Mouse (Mus musculus) gastrocnemius, postnatal 4 days (tissue): Measurements from ENCODE around the gene Ces1e. TPM values are rescaled to one million over a fixed set of nuclear protein-coding genes. Genes with fewer than 3 reads are reported as not detected.
"Not testable (repeated sequence)": the region's sequence is repeated elsewhere in the genome, so short reads cannot be mapped to it uniquely, and the experiment has no call there.

Experiments
- DNase-seq, 2 experiments: peaks; one replicate each; pipeline ENCODE4 v3.0.0; 2021 to 2022; ENCODE audit warnings: low spot score in 2 of 2, mixed read lengths in 2 of 2
- long read RNA-seq, 2 experiments: library from polyadenylated mRNA; stranded (forward); transcript quantifications; one replicate each; pipeline ENCODE4 v2.0.0; 2021
- total RNA-seq, 2 experiments: library from RNA; stranded (reverse); gene quantifications; 2 replicates each; pipeline ENCODE4 v1.2.3; 2021

The Ces1e gene
- under 1 TPM in 1 of 2 experiments, not detected in 1; 0.18 TPM for total RNA-seq
- long read RNA-seq, experiment 1: 0 reads
- long read RNA-seq, experiment 2: 0 reads

- no peak for DNase-seq
These were observed at the start of gene Ces1e for GRCm38 (mm10) chr8:93229446-93229845. Ces1e (minus strand) TSS chr8:93229619.

- no peak for DNase-seq
These were observed 48.9 kb upstream of the Ces1e start for GRCm38 (mm10) chr8:93278176-93278805.

DNA sequence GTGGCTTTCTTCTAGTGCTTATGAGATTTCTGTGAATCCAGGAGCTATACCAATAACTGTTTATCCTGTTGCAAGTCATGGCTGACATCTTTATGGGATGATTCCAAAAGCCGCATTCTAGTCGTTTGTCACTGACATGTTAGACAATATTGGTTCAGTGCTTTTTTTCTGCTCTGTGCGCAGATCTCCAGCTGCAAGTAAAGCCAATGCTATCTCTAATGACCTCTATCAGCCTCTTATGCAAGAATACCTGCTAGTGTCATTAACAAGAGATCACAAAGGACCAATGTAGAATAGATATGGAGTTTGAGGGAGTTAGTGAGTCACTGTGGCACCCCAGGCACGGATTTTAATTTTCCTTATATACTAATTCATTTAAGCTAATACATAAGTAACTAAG lies 45.2 kb upstream of the Ces1e start:
- no peak for DNase-seq

GRCm38 (mm10) chr8:93273321-93273720 lies 43.9 kb upstream of the Ces1e start:
- no peak for DNase-seq

DNA sequence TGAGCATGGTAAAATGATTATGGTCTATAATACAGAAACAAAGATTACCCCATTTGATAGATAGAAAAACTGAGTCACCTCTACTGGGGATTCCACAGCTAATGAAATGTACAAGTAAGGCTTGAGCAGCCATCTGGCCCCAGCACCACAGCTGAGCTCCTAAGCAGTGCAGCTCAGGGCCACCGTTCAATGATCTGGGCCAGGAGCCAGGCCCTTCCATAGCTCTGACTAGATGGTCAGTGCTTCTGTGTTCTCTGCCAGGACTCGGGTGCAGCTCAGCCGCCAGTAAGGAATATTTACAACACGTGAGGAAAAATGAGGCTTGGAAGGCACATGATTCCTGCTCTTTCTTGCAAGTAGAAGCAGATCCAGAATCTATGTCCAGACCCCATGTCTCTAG lies 43.3 kb upstream of the Ces1e start:
- DNase-seq: no peak

- DNase-seq: no peak
These were observed 32.0 kb upstream of the Ces1e start for GRCm38 (mm10) chr8:93261436-93261835.

DNA sequence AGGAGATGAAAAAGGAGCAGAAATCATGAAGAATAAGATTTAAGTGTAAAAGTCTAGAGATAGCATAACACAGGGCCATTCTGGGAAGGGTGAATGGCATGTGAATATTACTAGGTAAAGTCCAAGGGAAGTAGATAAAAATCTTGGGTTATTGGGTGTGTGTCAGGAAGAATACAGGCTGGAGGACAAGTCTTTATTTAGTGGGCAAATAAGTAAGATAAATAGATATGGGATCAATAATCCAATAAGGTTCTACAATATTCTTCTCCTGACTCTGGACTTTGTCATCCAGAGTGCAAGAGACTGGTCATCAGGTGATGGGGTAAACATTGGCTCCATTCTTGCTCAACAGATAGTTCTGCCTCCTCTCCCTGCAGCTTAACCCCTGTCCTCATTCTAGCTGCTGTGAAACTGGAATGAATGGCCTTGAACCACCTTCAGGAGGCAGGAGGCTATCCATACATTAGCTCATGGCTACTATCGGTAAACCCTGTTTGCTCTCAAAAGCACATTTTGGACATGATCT lies 23.0 kb upstream of the Ces1e start:
- no peak for DNase-seq

- DNase-seq: no peak
These were observed 16.6 kb upstream of the Ces1e start for GRCm38 (mm10) chr8:93246057-93246456.

DNA sequence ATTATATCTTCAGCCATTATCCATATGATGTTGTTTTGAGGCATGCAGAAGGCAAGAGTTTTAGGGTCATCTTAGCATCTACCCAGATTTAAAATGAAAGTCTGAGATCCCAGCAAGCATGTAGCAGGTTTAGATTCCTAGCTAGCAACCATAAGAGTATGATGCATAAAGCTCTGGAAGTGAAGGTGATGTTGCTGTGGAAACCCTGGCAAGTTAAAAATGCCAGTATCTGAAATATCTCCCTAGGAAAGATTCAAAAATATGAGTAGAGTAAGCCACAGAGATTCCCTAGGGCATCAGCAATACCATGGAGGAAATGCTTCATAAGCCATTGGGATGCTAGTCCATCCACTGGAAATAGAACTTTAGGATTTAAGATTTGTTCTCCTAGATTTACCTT lies 10.5 kb upstream of the Ces1e start:
- no peak for DNase-seq

GRCm38 (mm10) chr8:93235681-93236080 lies 6.3 kb upstream of the Ces1e start:
- DNase-seq: no peak

DNA sequence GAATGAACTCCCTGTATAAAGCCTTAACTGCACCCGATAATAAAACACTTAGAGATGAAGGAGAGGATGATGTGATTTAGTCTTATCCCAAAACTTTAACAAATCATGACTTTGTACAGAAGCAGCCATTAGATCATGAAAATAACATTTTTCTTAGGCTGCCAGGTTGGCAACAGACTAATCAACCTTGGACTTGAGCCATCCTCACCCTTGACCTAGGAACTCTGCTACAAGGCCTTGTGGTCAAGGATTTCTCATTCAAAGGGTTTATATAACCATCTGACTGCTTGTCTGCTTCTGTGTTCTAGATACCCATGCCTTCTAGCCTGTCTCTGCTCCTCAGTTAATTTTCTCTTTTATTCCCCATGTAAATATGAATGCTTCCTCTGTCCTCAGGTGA lies 5.3 kb upstream of the Ces1e start:
- DNase-seq: no peak

- DNase-seq: no peak
These were observed 4.6 kb upstream of the Ces1e start for GRCm38 (mm10) chr8:93234068-93234467.

DNA sequence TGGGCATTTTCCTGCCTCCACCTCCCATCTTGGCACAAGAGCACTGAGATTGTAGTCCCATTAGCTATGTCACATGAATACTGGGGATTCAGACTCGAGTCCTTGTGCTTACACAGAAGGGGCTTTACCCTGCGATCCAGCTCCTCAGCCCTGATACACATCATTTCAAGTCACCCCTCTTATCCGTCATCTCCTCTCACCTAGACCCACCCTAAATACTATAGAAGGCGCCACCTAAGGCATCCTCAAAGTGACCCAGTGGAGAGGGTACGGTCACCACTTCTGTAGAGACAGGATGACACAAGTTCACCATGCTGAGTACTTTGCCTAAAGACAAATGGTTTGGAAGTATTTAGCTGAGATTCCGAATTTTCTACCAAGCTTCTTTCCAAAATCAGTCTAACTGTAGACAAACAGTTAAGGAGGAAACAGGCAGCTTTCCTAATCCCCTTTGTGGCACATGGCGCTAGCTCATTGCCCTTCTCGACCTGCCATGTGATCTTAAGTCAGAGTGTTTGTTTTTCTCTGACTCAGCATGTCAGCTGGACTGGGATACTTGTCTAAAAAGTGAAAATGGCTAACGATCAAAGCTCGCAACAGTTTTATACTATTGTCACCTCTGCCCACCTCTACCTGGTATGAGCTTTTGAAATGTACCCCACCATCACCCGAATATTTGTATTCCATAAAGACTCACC lies 597 bp downstream of the Ces1e start:
- no peak for DNase-seq

- not testable (repeated sequence) for DNase-seq
These were observed 2.9 kb downstream of the Ces1e start for GRCm38 (mm10) chr8:93226471-93226870.

DNA sequence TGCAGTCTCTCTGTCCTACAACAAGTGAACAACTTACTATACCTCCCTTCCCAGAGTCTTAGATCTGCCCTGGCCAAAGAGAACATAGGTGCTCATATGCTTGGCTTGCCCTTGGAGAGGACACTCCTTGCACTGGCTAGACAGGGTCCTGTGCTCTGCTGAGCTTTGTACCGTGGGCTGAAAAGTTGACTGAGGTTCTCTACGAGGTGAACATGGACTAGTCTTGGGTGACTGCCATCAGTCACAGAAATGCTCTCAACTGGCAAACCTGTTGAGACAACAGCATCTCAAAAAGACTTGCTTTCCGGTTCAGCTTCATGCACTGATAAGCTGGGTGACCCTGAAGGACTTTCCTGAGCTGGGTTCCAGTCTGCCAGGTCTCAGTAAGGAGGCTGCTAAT lies 7.5 kb downstream of the Ces1e start:
- DNase-seq: no peak

DNA sequence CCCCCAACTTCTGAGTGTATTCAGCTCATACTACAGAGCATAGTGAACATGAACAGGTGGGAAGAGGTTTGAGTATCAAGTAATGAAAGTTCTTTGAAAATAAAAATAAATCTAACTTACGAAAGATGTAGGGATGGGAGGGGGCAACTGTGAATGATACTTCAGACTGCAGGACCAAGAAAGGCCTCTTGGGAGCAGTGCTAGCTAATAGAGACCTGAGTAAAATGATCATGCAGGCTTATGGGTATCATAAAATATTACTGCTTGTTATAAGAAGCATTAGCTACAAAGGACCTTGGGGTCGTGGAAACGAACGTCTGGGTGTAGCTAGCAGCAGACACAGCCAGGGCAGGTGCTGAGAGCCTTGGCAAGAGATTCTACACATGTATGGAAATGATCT lies 11.6 kb downstream of the Ces1e start:
- DNase-seq: no peak

DNA sequence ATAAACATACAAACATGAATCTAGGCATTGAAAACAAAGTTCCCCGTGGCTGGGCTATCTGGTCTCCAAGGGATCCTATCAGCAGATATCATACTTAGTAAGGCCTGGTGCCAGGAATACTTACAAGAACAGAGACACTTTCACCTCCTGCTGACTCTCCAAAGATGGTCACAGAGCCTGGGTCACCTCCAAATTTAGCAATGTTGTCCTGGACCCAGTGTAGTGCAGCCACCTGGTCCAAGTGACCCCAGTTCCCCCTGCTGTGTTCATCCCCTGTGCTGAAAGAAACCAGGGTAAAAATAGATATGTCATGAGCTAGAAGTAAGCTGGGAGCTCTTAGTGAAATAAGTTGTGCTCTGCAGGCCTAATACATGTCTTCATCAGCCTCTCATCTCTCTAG lies 12.0 kb downstream of the Ces1e start:
- no peak for DNase-seq

DNA sequence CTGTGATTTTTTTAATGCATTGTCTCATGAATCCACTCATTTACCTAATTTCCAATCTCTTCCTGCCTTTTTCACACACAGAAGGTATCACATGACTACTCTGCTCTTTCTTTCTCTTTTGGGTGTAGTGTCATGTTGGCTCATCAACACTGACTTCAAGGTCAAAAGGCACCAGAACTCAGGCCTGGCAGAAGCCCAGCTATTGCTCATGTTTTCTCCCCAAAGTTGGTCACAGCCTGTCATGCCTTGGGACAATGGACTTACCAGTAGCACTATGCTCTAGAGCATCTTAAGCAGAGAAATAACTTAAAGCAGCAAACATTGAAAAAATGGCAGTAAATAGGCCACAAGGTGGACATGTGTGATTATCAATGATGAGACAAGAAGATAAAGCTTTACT lies 18.3 kb downstream of the Ces1e start:
- no peak for DNase-seq

DNA sequence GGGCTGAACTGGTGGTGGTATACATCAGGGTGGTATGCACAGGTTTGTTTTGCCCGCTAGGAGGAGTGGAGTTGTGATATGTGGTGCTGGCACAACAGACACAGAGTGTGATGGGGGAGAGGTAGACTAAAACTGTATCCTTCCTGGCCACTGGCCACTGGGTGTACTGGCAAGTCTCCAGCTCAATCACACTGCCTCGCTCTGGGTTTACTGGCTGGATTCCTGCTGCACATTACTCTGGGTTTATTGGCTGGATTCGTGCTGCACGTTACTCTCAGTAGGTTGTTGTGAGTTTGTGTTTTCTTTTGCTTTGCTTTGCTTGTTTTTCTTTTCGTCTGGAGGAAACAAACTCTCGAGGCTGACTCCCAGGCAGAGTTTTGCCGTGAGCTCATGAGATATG lies 30.3 kb downstream of the Ces1e start:
- not testable (repeated sequence) for DNase-seq

GRCm38 (mm10) chr8:93197685-93198525 lies 31.5 kb downstream of the Ces1e start, which contains the start of gene Ces1d:
Ces1d (minus strand) TSS chr8:93197838.
- no peak for DNase-seq

DNA sequence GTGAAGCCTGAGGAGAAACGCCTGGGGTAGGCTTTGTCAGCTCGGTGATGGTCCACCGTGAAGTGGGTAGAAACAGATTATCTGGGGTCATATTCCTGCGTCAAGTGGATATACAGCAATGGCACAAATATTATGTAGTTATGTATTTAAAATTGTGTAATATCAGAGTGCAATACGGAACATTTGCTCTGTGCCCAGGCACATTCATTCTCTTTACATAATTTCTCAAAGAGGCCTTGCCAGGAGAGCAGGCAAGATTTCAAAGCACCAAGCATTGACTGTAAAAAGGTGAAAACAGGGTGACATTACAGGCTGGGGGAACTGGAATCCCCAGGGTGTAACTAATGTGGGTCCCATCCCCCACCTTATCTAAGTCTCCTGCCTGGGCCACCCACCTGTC lies 33.0 kb downstream of the Ces1e start:
- DNase-seq: no peak
